Mouse (Mus musculus): ENCODE measurements around the gene Enkur.

GRCm38 (mm10) chr2:21254308-21254707 is 49.1 kb upstream of the Enkur start:
- no peak for TF ChIP-seq POLR2A (IDR thresholded peaks at IDR 0.05; ENCODE audit: low read depth, low read length)
- TF ChIP-seq CTCF (conservative IDR thresholded peaks at IDR 0.05; ENCODE audit: insufficient read depth, insufficient read length, low read depth, low read length) = no peak
